25 mouse cellular contexts compared by ENCODE assay signal in genomic region chr3:92236463-92237189, GRCm38 (mm10). TPM values are rescaled to one million over a fixed set of nuclear protein-coding genes. Genes with fewer than 3 reads are reported as not detected.
DNase-seq lines count a peak whose midpoint lies in the region; ATAC-seq and TF ChIP-seq lines count a peak whose summit lies in the region.
"Not testable (repeated sequence)": the region's sequence is repeated elsewhere in the genome, so short reads cannot be mapped to it uniquely, and the experiment has no call there.
"Had no signal": no experiment of that assay in that cellular context is flagged by ENCODE, and none has a peak within 500 bp of the region (broad histone marks: within the 10 kb centered on the region; RNA-seq: fewer than 3 reads in every experiment).

No protein-coding gene starts in this region.

- H3K27me3 ChIP-seq in forebrain, embryonic 12.5 days; hindbrain, embryonic 11.5 days (ENCODE audit: control insufficient read depth, insufficient read depth, low read length); intestine, embryonic 15.5 days (replicated peaks); kidney, postnatal 0 days (ENCODE audit: insufficient read depth, low read length); lung, embryonic 14.5 days (ENCODE audit: insufficient read depth, low read length); neural tube, embryonic 14.5 days (ENCODE audit: control insufficient read depth, insufficient read depth, low read length): not testable (repeated sequence)

- TF ChIP-seq CTCF in kidney, postnatal 0 days (IDR thresholded peaks at IDR 0.05; ENCODE audit: low read depth); lung, embryonic 14.5 days (IDR thresholded peaks at IDR 0.05; ENCODE audit: low read depth): not testable (repeated sequence)

- not testable (repeated sequence) for H3K4me3 ChIP-seq in forebrain, embryonic 12.5 days (replicated peaks); hindbrain, embryonic 11.5 days (ENCODE audit: low read depth, low read length); intestine, embryonic 15.5 days (replicated peaks); kidney, postnatal 0 days (replicated peaks; ENCODE audit: low read depth, low read length); lung, embryonic 14.5 days (ENCODE audit: low read depth, low read length); neural tube, embryonic 14.5 days (ENCODE audit: low read depth, low read length)

- not testable (repeated sequence) for H3K36me3 ChIP-seq in forebrain, embryonic 12.5 days (replicated peaks); hindbrain, embryonic 11.5 days (ENCODE audit: control insufficient read depth, insufficient read depth, low read length); intestine, embryonic 15.5 days; kidney, postnatal 0 days (ENCODE audit: insufficient read depth, low read length); lung, embryonic 14.5 days (ENCODE audit: insufficient read depth); neural tube, embryonic 14.5 days (ENCODE audit: control insufficient read depth, insufficient read depth, low read length)

- H3K4me2 ChIP-seq in forebrain, embryonic 12.5 days; hindbrain, embryonic 11.5 days (replicated peaks; ENCODE audit: low read depth, low read length); intestine, embryonic 15.5 days (replicated peaks); kidney, postnatal 0 days (ENCODE audit: low read length); lung, embryonic 14.5 days; neural tube, embryonic 14.5 days (ENCODE audit: low read depth, low read length): not testable (repeated sequence)

- DNase-seq in hindbrain, embryonic 11.5 days (ENCODE audit: low spot score); kidney, postnatal 0 days (ENCODE audit: low spot score); lung, embryonic 14.5 days: not testable (repeated sequence)

- not testable (repeated sequence) for H3K4me1 ChIP-seq in forebrain, embryonic 12.5 days; hindbrain, embryonic 11.5 days (replicated peaks; ENCODE audit: control insufficient read depth, insufficient read depth, low read length); intestine, embryonic 15.5 days (replicated peaks); kidney, postnatal 0 days (replicated peaks; ENCODE audit: insufficient read depth, low read length); lung, embryonic 14.5 days (ENCODE audit: insufficient read depth); neural tube, embryonic 14.5 days (ENCODE audit: control insufficient read depth, insufficient read depth, low read length)

- H3K9ac ChIP-seq in forebrain, embryonic 12.5 days; hindbrain, embryonic 11.5 days (ENCODE audit: low read depth, low read length); intestine, embryonic 15.5 days; kidney, postnatal 0 days (ENCODE audit: low read depth, low read length); lung, embryonic 14.5 days; neural tube, embryonic 14.5 days (replicated peaks; ENCODE audit: low read depth, low read length): not testable (repeated sequence)

- ATAC-seq in forebrain, embryonic 12.5 days (ENCODE audit: low FRiP score), result peak; percentile 44; the same call in 1 of the 2 replicates
- ATAC-seq in hindbrain, embryonic 11.5 days (ENCODE audit: low FRiP score), result peak; percentile 28; the same call in 1 of the 2 replicates
- ATAC-seq in intestine, embryonic 15.5 days, result peak; percentile 78
- ATAC-seq in kidney, postnatal 0 days (replicated peaks; ENCODE audit: low FRiP score, low read depth), result peak; percentile 29; the same call in 1 of the 2 replicates
- ATAC-seq in lung, embryonic 14.5 days (ENCODE audit: insufficient read depth), result peak; percentile 49; the same call in 1 of the 2 replicates
- peak; percentile 22 for ATAC-seq in megakaryocyte-erythroid progenitor cell, adult 5-6 weeks (replicated peaks; ENCODE audit: low FRiP score, low TSS enrichment, poor library complexity, severe bottlenecking)
- 0 out of 2 replicates have a peak, but pooled peaks have one; percentile 20 for ATAC-seq in neural tube, embryonic 14.5 days (ENCODE audit: low read depth)

- H3K27ac ChIP-seq in forebrain, embryonic 12.5 days; hindbrain, embryonic 11.5 days (ENCODE audit: low read depth, low read length); intestine, embryonic 15.5 days; kidney, postnatal 0 days; lung, embryonic 14.5 days (ENCODE audit: low read depth); neural tube, embryonic 14.5 days (ENCODE audit: low read depth, low read length): not testable (repeated sequence)

- no CpG with 5 or more reads among the region's 5 CpGs for WGBS in forebrain, embryonic 12.5 days
- no CpG with 5 or more reads among the region's 5 CpGs for WGBS in hindbrain, embryonic 11.5 days
- WGBS in intestine, embryonic 15.5 days, result no CpG with 5 or more reads among the region's 5 CpGs
- no CpG with 5 or more reads among the region's 5 CpGs for WGBS in kidney, postnatal 0 days
- WGBS in lung, embryonic 14.5 days, result no CpG with 5 or more reads among the region's 5 CpGs
- no CpG with 5 or more reads among the region's 5 CpGs for WGBS in neural tube, embryonic 14.5 days

- H3K9me3 ChIP-seq in forebrain, embryonic 12.5 days; hindbrain, embryonic 11.5 days (ENCODE audit: control insufficient read depth, low read length); intestine, embryonic 15.5 days; kidney, postnatal 0 days (replicated peaks; ENCODE audit: low read length); lung, embryonic 14.5 days (ENCODE audit: low read depth, low read length); neural tube, embryonic 14.5 days (ENCODE audit: control insufficient read depth, low read length): not testable (repeated sequence)

RNA-seq across cellular contexts. Expression of gene Sprr2a2, which starts 20.9 kb away (rescaled TPM):
- polyA plus RNA-seq in forebrain, embryonic 12.5 days (2016; fragmentation: Nextera tagmentation; extraction: Ambion mirVana), result not detected in 2 replicates
- 0.40 and 0.50 TPM in 2 replicates for polyA plus RNA-seq in hindbrain, embryonic 11.5 days (2014; fragmentation: Nextera tagmentation; extraction: Ambion mirVana)
- polyA plus RNA-seq in intestine, embryonic 15.5 days (2015; fragmentation: Nextera tagmentation; extraction: Ambion mirVana), result 82.8 and 107 TPM in 2 replicates
- 9.6 and 27.3 TPM in 2 replicates for polyA plus RNA-seq in kidney, postnatal 0 days (2015; fragmentation: Nextera tagmentation; extraction: Ambion mirVana)
- polyA plus RNA-seq in lung, embryonic 14.5 days (2014; fragmentation: Nextera tagmentation; extraction: Ambion mirVana), result 1.0 and 1.3 TPM in 2 replicates
- total RNA-seq in megakaryocyte-erythroid progenitor cell, adult 5-6 weeks (2014; fragmentation: Nextera tagmentation), result not detected in 2 replicates
- not detected in 2 replicates for total RNA-seq in megakaryocyte-erythroid progenitor cell, adult 5-6 weeks (2017)
- not detected in 2 replicates for polyA plus RNA-seq in neural tube, embryonic 14.5 days (2014; fragmentation: Nextera tagmentation; extraction: Ambion mirVana)
- total RNA-seq: adrenal gland, adult 18-20 months; adrenal gland, postnatal 36 days; CH12.LX; common myeloid progenitor, adult 5-6 weeks; gastrocnemius, adult 18-20 months; gastrocnemius, postnatal 36 days; layer of hippocampus, postnatal 10 days; left cerebral cortex, adult 2 months; left cerebral cortex, postnatal 36 days had no signal
- polyA plus RNA-seq: forebrain, embryonic 11.5 days; G1E; inflammation-experienced regulatory T-cells, adult 6 months; liver, embryonic 12.5 days; midbrain, embryonic 13.5 days; neural tube, embryonic 13.5 days had no signal

RNA-seq across cellular contexts. Expression of gene Sprr2a1, which starts 21.0 kb away (rescaled TPM):
- polyA plus RNA-seq in forebrain, embryonic 12.5 days (2016; fragmentation: Nextera tagmentation; extraction: Ambion mirVana), result not detected in 2 replicates
- not detected in 2 replicates for polyA plus RNA-seq in hindbrain, embryonic 11.5 days (2014; fragmentation: Nextera tagmentation; extraction: Ambion mirVana)
- 2.0 and 2.5 TPM in 2 replicates for polyA plus RNA-seq in intestine, embryonic 15.5 days (2015; fragmentation: Nextera tagmentation; extraction: Ambion mirVana)
- polyA plus RNA-seq in kidney, postnatal 0 days (2015; fragmentation: Nextera tagmentation; extraction: Ambion mirVana), result 0.05 and 0.50 TPM in 2 replicates
- polyA plus RNA-seq in lung, embryonic 14.5 days (2014; fragmentation: Nextera tagmentation; extraction: Ambion mirVana), result not detected in 2 replicates
- total RNA-seq in megakaryocyte-erythroid progenitor cell, adult 5-6 weeks (2014; fragmentation: Nextera tagmentation), result not detected in 2 replicates
- total RNA-seq in megakaryocyte-erythroid progenitor cell, adult 5-6 weeks (2017), result not detected in 2 replicates
- polyA plus RNA-seq in neural tube, embryonic 14.5 days (2014; fragmentation: Nextera tagmentation; extraction: Ambion mirVana), result not detected in 2 replicates
- total RNA-seq: adrenal gland, adult 18-20 months; adrenal gland, postnatal 36 days; CH12.LX; common myeloid progenitor, adult 5-6 weeks; G1E; gastrocnemius, adult 18-20 months; gastrocnemius, postnatal 36 days; heart, adult 8-10 months; layer of hippocampus, postnatal 10 days; left cerebral cortex, adult 2 months; left cerebral cortex, postnatal 36 days had no signal
- polyA plus RNA-seq: forebrain, embryonic 11.5 days; G1E; midbrain, embryonic 13.5 days; neural tube, embryonic 13.5 days; Patski had no signal

RNA-seq across cellular contexts. Expression of gene Sprr2a3, which starts 48.6 kb away (rescaled TPM):
- not detected in 2 replicates for polyA plus RNA-seq in forebrain, embryonic 12.5 days (2016; fragmentation: Nextera tagmentation; extraction: Ambion mirVana)
- not detected in 2 replicates for polyA plus RNA-seq in hindbrain, embryonic 11.5 days (2014; fragmentation: Nextera tagmentation; extraction: Ambion mirVana)
- polyA plus RNA-seq in intestine, embryonic 15.5 days (2015; fragmentation: Nextera tagmentation; extraction: Ambion mirVana), result 10.6 and 12.8 TPM in 2 replicates
- polyA plus RNA-seq in kidney, postnatal 0 days (2015; fragmentation: Nextera tagmentation; extraction: Ambion mirVana), result 1.2 and 6.0 TPM in 2 replicates
- polyA plus RNA-seq in lung, embryonic 14.5 days (2014; fragmentation: Nextera tagmentation; extraction: Ambion mirVana), result not detected in 2 replicates
- not detected in 2 replicates for total RNA-seq in megakaryocyte-erythroid progenitor cell, adult 5-6 weeks (2014; fragmentation: Nextera tagmentation)
- total RNA-seq in megakaryocyte-erythroid progenitor cell, adult 5-6 weeks (2017), result not detected in 2 replicates
- polyA plus RNA-seq in neural tube, embryonic 14.5 days (2014; fragmentation: Nextera tagmentation; extraction: Ambion mirVana), result not detected in 2 replicates
- total RNA-seq: adrenal gland, adult 18-20 months; adrenal gland, postnatal 36 days; CH12.LX; common myeloid progenitor, adult 5-6 weeks; gastrocnemius, adult 18-20 months; gastrocnemius, postnatal 36 days; heart, adult 8-10 months; heart, postnatal 4 days; layer of hippocampus, postnatal 10 days; left cerebral cortex, adult 2 months; left cerebral cortex, postnatal 36 days had no signal
- polyA plus RNA-seq: forebrain, embryonic 11.5 days; G1E; inflammation-experienced regulatory T-cells, adult 6 months; liver, embryonic 12.5 days; midbrain, embryonic 13.5 days; neural tube, embryonic 13.5 days; Patski had no signal

Comparison
In these comparisons a context has a peak if more than half of its experiments do, and no peak if none do; other contexts are left out.
1. ATAC-seq: peak in every context shown above with its lines; median percentile 78 in intestine, embryonic 15.5 days; 49 in lung, embryonic 14.5 days; 44 in forebrain, embryonic 12.5 days; 29 in kidney, postnatal 0 days; 28 in hindbrain, embryonic 11.5 days; 22 in megakaryocyte-erythroid progenitor cell, adult 5-6 weeks; 20 in neural tube, embryonic 14.5 days.